Mouse (Mus musculus) heart, adult 2 months (tissue): ENCODE data around the gene Wnt7a.

ENCODE experiments used
- EP300 ChIP-seq: fragments of 200-500 bp; IDR thresholded peaks from 2 replicates; pipeline ENCODE4 v1.6.1; 2011; ENCODE audit warnings: low read depth, low read length, control low read depth; ENCODE audit not compliant: insufficient read depth
- POLR2A ChIP-seq: fragments of 200-500 bp; IDR thresholded peaks from 2 replicates; pipeline ENCODE4 v1.6.1; 2011; ENCODE audit warnings: mild to moderate bottlenecking, low read depth, low read length, control low read depth; ENCODE audit not compliant: insufficient read depth

DNA sequence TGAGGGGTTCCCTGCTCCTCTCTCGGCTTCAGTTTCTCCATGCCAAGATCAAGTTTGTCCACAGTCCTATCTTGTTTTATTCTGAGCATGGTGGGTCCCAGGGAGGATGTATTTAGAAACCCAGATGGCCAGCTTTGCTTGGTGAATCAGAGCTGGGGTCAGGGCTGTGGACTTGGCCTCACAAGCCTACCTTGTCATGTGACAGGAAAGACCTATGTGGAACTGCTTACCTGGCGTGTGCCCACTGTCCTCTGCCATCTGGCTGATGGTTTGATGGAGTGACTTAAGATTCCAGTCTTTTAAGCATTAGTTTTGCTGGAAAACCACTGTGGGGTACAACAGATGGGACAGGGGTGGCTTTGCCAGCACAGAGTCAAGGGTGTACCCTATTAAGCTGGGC, 48.4 kb downstream of the Wnt7a start:
- no peak for TF ChIP-seq POLR2A
- TF ChIP-seq EP300 = no peak
